Mouse (Mus musculus) layer of hippocampus, postnatal 25 days (tissue): ENCODE data around the gene Gtf2ird2. TPM values are rescaled to one million over a fixed set of nuclear protein-coding genes. Genes with fewer than 3 reads are reported as not detected.

Experiments used
- DNase-seq, 2 experiments: peaks; one replicate each; pipeline ENCODE4 v3.0.0; 2022; ENCODE audit warnings: mixed read lengths in 2 of 2, low spot score in 1 of 2; ENCODE audit errors: extremely low spot score in 1 of 2
- total RNA-seq, 2 experiments: library from RNA; stranded (reverse); gene quantifications; 2 replicates each; pipeline ENCODE4 v1.2.3; 2021

Gtf2ird2 gene
- total RNA-seq: 10 to 100 TPM; 14.8 to 15.4 TPM

DNA sequence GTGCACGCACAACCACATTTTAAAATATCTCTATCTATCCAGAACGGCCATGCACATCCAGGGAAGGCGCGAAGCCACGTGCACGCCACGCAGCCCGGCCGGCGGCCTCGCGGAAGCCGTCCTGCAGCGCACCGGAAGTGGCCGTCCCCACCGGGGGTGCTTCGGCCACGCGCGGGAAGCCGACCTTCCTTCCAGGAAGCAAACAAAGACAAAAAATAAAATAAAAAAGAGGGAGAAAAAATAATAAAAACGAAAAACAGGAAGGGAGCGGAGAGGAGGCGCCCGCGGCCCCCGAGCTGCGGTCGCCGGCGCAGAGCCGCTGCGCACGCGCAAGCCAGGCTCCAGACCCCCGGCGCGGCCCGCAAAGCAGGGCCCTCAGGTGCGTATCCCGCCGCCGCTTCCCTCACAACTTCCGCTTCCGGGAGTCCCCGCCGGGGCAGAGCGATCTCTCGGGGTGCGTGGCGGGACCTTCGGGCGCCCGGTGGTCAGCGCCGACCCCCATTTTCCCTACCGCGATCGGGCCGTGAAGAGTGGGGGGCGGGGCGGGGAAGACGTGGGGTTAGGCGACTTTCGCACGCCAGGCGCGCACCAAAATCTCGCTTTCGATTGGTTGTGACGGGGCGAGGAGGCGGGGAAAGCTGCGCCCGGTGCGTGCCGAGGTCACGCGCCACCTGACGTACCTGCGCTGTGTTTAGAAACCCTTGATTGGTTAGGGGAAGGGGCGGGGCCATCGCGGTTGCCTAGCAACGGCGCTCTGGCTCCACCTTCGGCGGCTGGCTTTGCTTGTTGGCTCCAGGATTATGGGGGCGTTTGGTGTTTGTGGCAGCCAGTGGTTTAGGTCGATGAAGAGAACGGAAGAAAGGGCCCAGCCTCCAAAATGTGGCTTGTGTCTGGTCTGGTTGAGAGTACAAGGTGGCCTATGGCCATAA lies at the start of gene Gtf2ird2:
TSS of gene Gtf2ird2 (plus strand) at position 140 of the 929 bp plus-strand sequence.
- DNase-seq: peak; percentile 96

DNA sequence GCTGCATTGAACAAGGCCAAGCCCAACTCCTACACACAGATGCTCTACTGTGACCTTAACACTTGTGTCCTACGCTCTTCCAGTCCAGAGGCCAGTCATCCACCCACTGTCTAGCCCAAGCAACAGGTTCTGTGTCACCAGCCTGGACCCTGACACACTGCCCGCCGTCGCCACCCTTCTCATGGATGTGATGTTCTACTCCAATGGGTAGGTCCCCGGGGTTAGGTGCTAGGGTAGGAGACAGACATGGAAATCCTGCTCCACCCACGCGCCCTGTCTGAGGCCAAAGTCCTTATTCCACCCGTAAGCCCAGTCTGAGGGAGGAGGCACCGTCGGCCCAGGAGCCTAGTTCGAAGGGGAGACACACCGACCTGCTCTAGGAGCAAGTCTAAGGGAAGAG lies 47.8 kb upstream of the Gtf2ird2 start:
- DNase-seq: no peak

GRCm38 (mm10) chr5:134137933-134138332 lies 45.9 kb upstream of the Gtf2ird2 start:
- no peak for DNase-seq

- DNase-seq: no peak
Observed at GRCm38 (mm10) chr5:134139429-134139828, 44.4 kb upstream of the Gtf2ird2 start.

DNA sequence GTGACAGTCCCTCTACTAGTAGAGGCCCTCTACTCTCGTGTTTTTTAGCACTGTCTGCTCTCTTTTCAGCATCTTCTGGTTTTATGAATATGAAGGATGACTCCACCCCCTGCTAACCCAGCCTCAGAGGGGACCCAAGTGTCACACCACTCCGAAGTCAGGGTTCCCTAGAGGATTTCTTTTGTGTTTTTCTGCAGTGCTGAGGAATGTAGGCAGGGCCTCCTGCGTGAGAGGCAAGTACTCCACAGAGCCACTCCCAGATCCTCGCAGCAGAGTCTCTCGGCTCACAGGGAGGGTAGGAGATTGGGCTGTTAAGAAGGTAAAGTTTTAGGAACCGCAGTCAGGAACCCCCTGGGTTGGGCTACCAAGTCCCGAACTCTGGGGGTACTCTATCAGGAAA lies 42.6 kb upstream of the Gtf2ird2 start:
- no peak for DNase-seq

DNA sequence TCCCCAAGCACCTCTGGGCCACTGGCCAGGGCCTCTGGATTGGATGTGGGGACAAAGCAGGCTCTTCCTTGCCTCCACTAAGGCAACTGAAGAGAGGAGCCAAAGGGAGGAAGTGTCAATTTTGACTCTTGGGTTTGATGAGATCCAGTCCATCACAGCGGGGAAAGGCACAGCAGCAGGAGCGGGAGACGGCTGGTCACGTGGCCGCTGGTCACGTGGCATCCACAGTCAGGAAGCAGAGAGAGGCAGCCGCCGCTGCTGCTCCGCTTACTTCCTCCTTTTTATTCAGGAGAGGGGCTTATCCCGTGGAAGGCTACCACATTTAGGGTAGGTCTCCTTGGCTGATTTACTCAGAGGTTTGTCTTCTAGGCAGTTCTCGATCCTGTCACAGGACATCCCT lies 41.4 kb upstream of the Gtf2ird2 start:
- DNase-seq: no peak

DNA sequence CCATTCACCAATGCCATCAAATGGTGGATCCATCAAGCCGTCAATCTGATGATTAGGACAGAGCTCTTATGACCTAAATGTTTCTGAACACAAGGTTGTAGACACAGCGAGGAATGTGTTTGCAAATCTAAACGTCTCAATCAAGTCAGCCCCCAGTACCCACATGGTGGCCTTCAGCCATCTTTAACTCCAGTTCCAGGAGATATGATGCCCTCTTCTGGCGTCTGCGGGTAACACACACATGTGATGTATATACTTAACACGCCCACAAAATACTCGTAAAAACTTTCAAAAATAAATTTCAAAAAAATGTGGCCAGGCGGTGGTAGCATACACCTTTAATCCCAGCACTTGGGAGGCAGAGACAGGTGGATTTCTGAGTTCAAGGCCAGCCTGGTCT lies 38.8 kb upstream of the Gtf2ird2 start:
- no peak for DNase-seq

GRCm38 (mm10) chr5:134147194-134147753 lies 36.5 kb upstream of the Gtf2ird2 start:
- DNase-seq: no peak

- DNase-seq: no peak
Observed at GRCm38 (mm10) chr5:134148153-134148552, 35.7 kb upstream of the Gtf2ird2 start.

DNA sequence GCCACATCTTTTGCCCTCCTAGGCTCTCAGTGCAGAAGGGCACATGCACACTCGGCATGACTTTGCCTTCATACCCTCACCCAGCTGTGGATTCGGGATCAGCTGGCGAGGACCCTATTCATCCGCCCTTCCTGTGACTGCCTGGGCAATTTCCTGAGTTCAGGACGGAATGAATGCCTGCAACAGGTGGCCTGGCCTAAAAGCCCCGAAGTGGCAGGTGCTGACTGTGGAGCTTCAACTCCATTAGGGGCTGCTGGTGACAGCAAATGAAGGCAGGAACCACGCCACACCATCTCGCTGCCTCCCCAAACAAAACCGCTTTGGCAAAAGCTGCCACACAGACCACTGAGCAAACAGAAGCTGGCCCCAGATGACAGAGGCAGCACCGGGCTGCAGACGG lies 31.9 kb upstream of the Gtf2ird2 start:
- DNase-seq: no peak

DNA sequence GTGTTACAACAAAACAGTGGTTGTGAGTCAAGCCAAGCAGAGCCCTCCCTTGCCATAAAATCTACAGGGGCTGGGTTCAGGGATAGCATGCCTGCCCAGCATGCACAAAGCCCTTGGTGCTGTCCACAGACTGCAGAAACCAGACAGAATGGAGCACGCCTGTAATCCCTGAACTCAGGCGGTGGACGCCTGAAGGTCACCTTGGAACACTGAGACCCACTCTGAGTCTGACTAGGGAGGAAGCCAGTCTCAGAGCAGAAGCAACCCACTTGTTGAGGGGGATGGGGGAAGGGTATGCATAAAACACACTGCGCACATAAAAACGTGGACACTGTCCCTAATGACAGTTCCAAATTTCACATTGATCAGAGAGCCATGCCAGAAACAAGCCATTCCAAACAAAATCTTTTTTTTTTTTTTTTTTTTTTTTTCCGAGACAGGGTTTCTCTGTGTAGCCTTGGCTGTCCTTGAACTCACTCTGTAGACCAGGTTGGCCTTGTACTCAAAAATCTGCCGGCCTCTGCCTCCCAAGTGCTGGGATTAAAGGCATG lies 27.8 kb upstream of the Gtf2ird2 start:
- no peak for DNase-seq

DNA sequence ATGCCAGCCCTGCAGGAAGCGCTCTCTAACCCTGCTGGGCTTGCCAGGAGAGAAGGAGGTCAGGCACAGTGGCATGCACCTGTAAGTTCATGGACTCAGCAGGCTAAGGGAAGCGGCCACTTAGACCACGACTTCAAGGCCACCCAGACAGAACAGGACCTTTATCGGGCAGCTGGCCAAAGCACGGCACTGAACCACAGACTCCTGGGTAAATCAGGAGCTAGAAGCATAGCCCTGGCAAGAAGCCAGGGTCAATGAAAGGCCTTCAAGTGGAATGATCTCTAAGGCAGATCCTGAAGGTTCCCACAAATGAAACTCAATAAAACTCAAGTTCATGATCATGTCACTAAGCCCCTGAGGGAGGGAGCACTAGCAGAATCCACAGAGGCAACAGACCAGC lies 19.1 kb upstream of the Gtf2ird2 start:
- no peak for DNase-seq

DNA sequence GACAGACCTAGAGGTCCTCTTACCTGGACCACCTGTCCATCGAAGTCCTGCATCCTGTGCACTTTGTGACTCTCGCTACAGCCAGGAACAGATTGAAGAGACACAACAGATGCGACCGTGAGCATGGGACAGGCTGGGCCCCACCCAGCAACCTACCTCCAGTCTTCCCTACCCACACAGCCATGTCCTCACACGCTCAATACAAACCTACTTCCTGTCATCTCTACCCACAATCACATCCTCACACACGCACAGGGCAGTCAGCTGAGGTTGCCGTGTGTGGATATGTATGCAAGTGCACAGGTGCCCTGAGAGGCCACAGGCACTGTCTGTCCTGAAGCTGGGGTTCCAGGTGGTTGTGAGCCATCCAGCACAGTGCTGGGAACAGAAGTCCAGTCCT lies 17.2 kb upstream of the Gtf2ird2 start:
- no peak for DNase-seq

DNA sequence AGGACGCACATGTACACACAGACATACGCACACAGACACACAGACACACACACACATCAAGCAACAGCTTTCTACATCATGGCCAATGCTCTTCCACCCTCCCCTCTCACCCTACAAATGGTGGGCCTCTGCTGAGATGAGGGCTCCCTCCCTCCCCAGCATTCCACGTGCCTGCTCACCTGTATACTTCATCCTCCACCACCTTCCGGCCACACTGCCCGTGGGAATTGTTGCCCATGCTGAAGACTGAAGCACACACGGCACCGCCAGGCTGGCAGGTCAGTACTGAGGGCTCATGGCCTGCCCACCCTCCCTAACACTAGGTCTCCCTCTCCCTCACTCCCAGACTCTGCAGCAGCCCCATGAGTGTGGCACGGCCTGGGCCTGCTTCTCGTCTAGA lies 15.8 kb upstream of the Gtf2ird2 start:
- DNase-seq: no peak

GRCm38 (mm10) chr5:134169231-134169630 lies 14.6 kb upstream of the Gtf2ird2 start:
- no peak for DNase-seq

- no peak for DNase-seq
Observed at GRCm38 (mm10) chr5:134170167-134170566, 13.7 kb upstream of the Gtf2ird2 start.

- DNase-seq: peak in 1 of 2 experiments; percentile 26
Observed at GRCm38 (mm10) chr5:134173206-134173605, 10.6 kb upstream of the Gtf2ird2 start.

GRCm38 (mm10) chr5:134175696-134176095 lies 8.1 kb upstream of the Gtf2ird2 start:
- no peak for DNase-seq

GRCm38 (mm10) chr5:134176169-134176881 lies 7.5 kb upstream of the Gtf2ird2 start, which contains the start of gene Rcc1l:
TSS of gene Rcc1l (minus strand) at chr5:134176774.
- peak; percentile 57 to 72 for DNase-seq

GRCm38 (mm10) chr5:134178536-134178935 lies 5.3 kb upstream of the Gtf2ird2 start:
- no peak for DNase-seq

DNA sequence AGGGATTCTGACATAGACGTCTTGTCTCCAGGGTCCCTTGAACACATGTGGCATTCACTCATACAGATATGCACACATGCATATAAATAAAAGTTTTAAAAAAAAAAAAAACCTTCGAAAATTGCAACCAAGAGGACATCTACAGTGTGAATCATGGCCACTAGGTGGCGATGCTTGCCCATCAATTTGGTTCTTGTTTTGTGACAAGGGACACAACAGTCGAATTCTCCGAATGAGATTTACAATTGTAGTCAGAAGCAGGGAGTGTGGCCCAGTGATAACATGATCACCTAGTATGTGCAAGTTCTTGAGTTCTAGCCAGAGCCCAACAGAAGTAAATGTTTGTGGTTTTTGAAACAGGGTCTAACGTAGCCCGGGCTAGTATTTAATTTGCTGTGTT lies 3.9 kb upstream of the Gtf2ird2 start:
- peak; percentile 64 to 87 for DNase-seq
